Mouse (Mus musculus) MEL (cell line): ENCODE measurements around the gene Ifi47. TPM values are rescaled to one million over a fixed set of nuclear protein-coding genes. Genes with fewer than 3 reads are reported as not detected.

Experiments
- DNase-seq: peaks from one replicate; pipeline ENCODE4 v3.0.0; 2011; ENCODE audit warnings: low read depth, low spot score
- H3K27ac ChIP-seq: 2 replicates; pipeline ENCODE4 v1.5.1; 2012; ENCODE audit warnings: low read depth, mild to moderate bottlenecking, control low read depth, low read length, moderate library complexity; ENCODE audit not compliant: control insufficient read depth
- H3K27me3 ChIP-seq, 2 experiments: fragments of 150-350 bp in 1 of 2; sonication (generic) in 1 of 2; 2 replicates each; pipeline ENCODE4 v1.6.1; 2012; ENCODE audit warnings: low read length in 2 of 2, mild to moderate bottlenecking in 2 of 2, improper control_type of control experiment in 1 of 2, moderate library complexity in 1 of 2; ENCODE audit not compliant: insufficient read depth in 2 of 2, control insufficient read depth in 1 of 2
- H3K36me3 ChIP-seq, 2 experiments: 2 replicates each; pipeline ENCODE4 v1.6.1; 2012 to 2014; ENCODE audit warnings: low read length in 2 of 2, improper control_type of control experiment in 1 of 2, inconsistent platforms in 1 of 2, mild to moderate bottlenecking in 1 of 2; ENCODE audit not compliant: insufficient read depth in 2 of 2, control insufficient read depth in 1 of 2
- H3K4me1 ChIP-seq, 2 experiments: fragments of 150-350 bp in 1 of 2; sonication (generic) in 1 of 2; 2 replicates each; pipeline ENCODE4 v1.6.1; 2012; ENCODE audit warnings: low read length in 2 of 2, improper control_type of control experiment in 1 of 2, mild to moderate bottlenecking in 1 of 2; ENCODE audit not compliant: insufficient read depth in 2 of 2, control insufficient read depth in 1 of 2
- H3K4me3 ChIP-seq, 2 experiments: fragments of 150-350 bp in 1 of 2; sonication (generic) in 1 of 2; 2 replicates each; pipeline ENCODE4 v1.5.1; 2012; ENCODE audit warnings: low read depth in 2 of 2, low read length in 2 of 2, mild to moderate bottlenecking in 2 of 2, moderate library complexity in 2 of 2, control low read depth in 1 of 2, improper control_type of control experiment in 1 of 2; ENCODE audit not compliant: control insufficient read depth in 1 of 2, insufficient read depth in 1 of 2
- H3K79me2 ChIP-seq: 2 replicates; pipeline ENCODE4 v1.6.1; 2012; ENCODE audit warnings: mild to moderate bottlenecking, low read length, moderate library complexity; ENCODE audit not compliant: control insufficient read depth, poor library complexity, insufficient read depth
- H3K9ac ChIP-seq: 2 replicates; pipeline ENCODE4 v1.6.1; 2012; ENCODE audit warnings: low read depth, mild to moderate bottlenecking, control low read depth, low read length, moderate library complexity; ENCODE audit not compliant: control insufficient read depth, poor library complexity, severe bottlenecking
- H3K9me3 ChIP-seq: fragments of 150-350 bp; sonication (generic); replicated peaks from 2 replicates; pipeline ENCODE4 v1.6.1; 2012; ENCODE audit warnings: mild to moderate bottlenecking, low read length, improper control_type of control experiment, moderate library complexity; ENCODE audit not compliant: insufficient read depth
- E2F4 ChIP-seq: IDR thresholded peaks from 2 replicates; pipeline ENCODE4 v1.6.1; 2011; ENCODE audit warnings: low read depth, low read length, improper control_type of control experiment, borderline replicate concordance
- ELF1 ChIP-seq: IDR thresholded peaks from 2 replicates; pipeline ENCODE4 v1.6.1; 2014; ENCODE audit warnings: low read depth, mild to moderate bottlenecking, inconsistent platforms, low read length, improper control_type of control experiment, moderate library complexity
- EP300 ChIP-seq, 2 experiments: IDR thresholded peaks; 2 replicates each; pipeline ENCODE4 v1.6.1; 2011; ENCODE audit warnings: improper control_type of control experiment in 2 of 2, low read length in 2 of 2, low read depth in 1 of 2, mild to moderate bottlenecking in 1 of 2
- GATA1 ChIP-seq: IDR thresholded peaks from 2 replicates; pipeline ENCODE4 v1.6.1; 2011; ENCODE audit warnings: low read depth, low read length, improper control_type of control experiment
- HCFC1 ChIP-seq: IDR thresholded peaks from 2 replicates; pipeline ENCODE4 v1.6.1; 2012; ENCODE audit warnings: low read depth, mild to moderate bottlenecking, inconsistent platforms, low read length, improper control_type of control experiment, moderate library complexity
- MAX ChIP-seq: IDR thresholded peaks from 2 replicates; pipeline ENCODE4 v1.6.1; 2011; ENCODE audit warnings: low read length, improper control_type of control experiment
- MEF2A ChIP-seq: IDR thresholded peaks from 2 replicates; pipeline ENCODE4 v1.6.1; 2014; ENCODE audit warnings: low read depth, mild to moderate bottlenecking, inconsistent platforms, low read length, improper control_type of control experiment; ENCODE audit not compliant: poor library complexity, insufficient replicate concordance, severe bottlenecking; ENCODE audit errors: extremely low read depth
- MXI1 ChIP-seq: IDR thresholded peaks from 2 replicates; pipeline ENCODE4 v1.6.1; 2011; ENCODE audit warnings: mild to moderate bottlenecking, low read depth, low read length, improper control_type of control experiment
- POLR2AphosphoS2 ChIP-seq: IDR thresholded peaks from 2 replicates; pipeline ENCODE4 v1.6.1; 2011; ENCODE audit warnings: low read length, improper control_type of control experiment
- RAD21 ChIP-seq: IDR thresholded peaks from 2 replicates; pipeline ENCODE4 v1.6.1; 2011; ENCODE audit warnings: mild to moderate bottlenecking, low read depth, low read length, improper control_type of control experiment
- SIN3A ChIP-seq: IDR thresholded peaks from 2 replicates; pipeline ENCODE4 v1.6.1; 2012; ENCODE audit warnings: low read length, improper control_type of control experiment, inconsistent platforms
- SMC3 ChIP-seq: IDR thresholded peaks from 2 replicates; pipeline ENCODE4 v1.6.1; 2011; ENCODE audit warnings: low read depth, low read length, improper control_type of control experiment
- TAL1 ChIP-seq: IDR thresholded peaks from 2 replicates; pipeline ENCODE4 v1.6.1; 2012; ENCODE audit warnings: mild to moderate bottlenecking, inconsistent platforms, low read length, moderate library complexity, mixed read lengths
- TBP ChIP-seq: IDR thresholded peaks from 2 replicates; pipeline ENCODE4 v1.8.0; 2011; ENCODE audit warnings: low read depth, low read length, improper control_type of control experiment
- UBTF ChIP-seq: IDR thresholded peaks from 2 replicates; pipeline ENCODE4 v1.6.1; 2012; ENCODE audit warnings: low read depth, mild to moderate bottlenecking, inconsistent platforms, low read length, improper control_type of control experiment, moderate library complexity, borderline replicate concordance; ENCODE audit not compliant: insufficient read depth
- USF2 ChIP-seq, 2 experiments: IDR thresholded peaks; 2 replicates each; pipeline ENCODE4 v1.6.1; 2011 to 2012; ENCODE audit warnings: improper control_type of control experiment in 2 of 2, low read length in 2 of 2, borderline replicate concordance in 1 of 2, inconsistent platforms in 1 of 2, low read depth in 1 of 2, mild to moderate bottlenecking in 1 of 2; ENCODE audit not compliant: insufficient read depth in 1 of 2
- ZKSCAN1 ChIP-seq: IDR thresholded peaks from 2 replicates; pipeline ENCODE4 v1.6.1; 2012; ENCODE audit warnings: low read depth, mild to moderate bottlenecking, inconsistent platforms, low read length, improper control_type of control experiment, moderate library complexity
- ZMIZ1 ChIP-seq: IDR thresholded peaks from 2 replicates; pipeline ENCODE4 v1.6.1; 2012; ENCODE audit warnings: low read depth, mild to moderate bottlenecking, inconsistent platforms, low read length, improper control_type of control experiment, moderate library complexity
- ZNF384 ChIP-seq: IDR thresholded peaks from 2 replicates; pipeline ENCODE4 v1.6.1; 2012; ENCODE audit warnings: low read depth, mild to moderate bottlenecking, inconsistent platforms, low read length, improper control_type of control experiment
- polyA plus RNA-seq, 2 experiments: library from polyadenylated mRNA; stranded (reverse) in 1 of 2; unstranded in 1 of 2; fragments of >175 nt in 1 of 2; fragments of >200 nt in 1 of 2; gene quantifications; 2 replicates each; pipeline versions ENCODE4 v1.2.1 to v1.2.4; 2012; ENCODE audit warnings: low replicate concordance in 2 of 2, low read depth in 1 of 2; ENCODE audit not compliant: insufficient read length in 2 of 2, insufficient read depth in 1 of 2, missing spikeins in 1 of 2
- total RNA-seq: library from RNA; depleted of rRNA; stranded (reverse); fragments of 300-350 nt; gene quantifications from 2 replicates; pipeline ENCODE4 v1.2.3, GENCODE M21; 2012

Gene Ifi47
- total and polyA plus RNA-seq, 3 experiments: 26.4 to 35.2 TPM; not detected in 1

- Histone ChIP-seq H3K36me3 (no peaks in the 10 kb centered on the region), H3K79me2 (no peaks in the 10 kb centered on the region), H3K9ac (no peak within 1 kb of the TSS), H3K27ac (no peak within 1 kb of the TSS), H3K27me3 (peaks cover 0 to 2% of the 10 kb centered on the region in 2 experiments; a peak in 2 of 4 replicates)
- no peak for DNase-seq
- TF ChIP-seq ZNF384 (no peak), TBP (no peak), USF2 (IDR thresholded peaks at IDR 0.05; ENCODE audit: borderline replicate concordance in 1 of 2, insufficient read depth in 1 of 2, low read depth in 1 of 2, low read length in 2 of 2) (no peak), UBTF (no peak), EP300 (IDR thresholded peaks at IDR 0.05; ENCODE audit: low read depth in 1 of 2, low read length in 2 of 2) (no peak), HCFC1 (no peak), TAL1 (no peak), SIN3A (no peak)
- TF ChIP-seq, all 39 proteins: peak for 0
- Histone ChIP-seq H3K4me3 (no peak within 1 kb of the TSS), H3K4me1 (no peaks in the 10 kb centered on the region), H3K9me3 (no peaks in the 10 kb centered on the region)
Observed at GRCm38 (mm10) chr11:49114774-49115173, 38.4 kb downstream of the Ifi47 start, which contains the start of gene Olfr1396. Olfr1396 (minus strand) TSS chr11:49114874.

- Histone ChIP-seq H3K79me2 (no peaks in the 10 kb centered on the region), H3K27ac (no peak overlapping the region), H3K27me3 (peaks cover 0 to 2% of the 10 kb centered on the region in 2 experiments; a peak in 1 of 4 replicates), H3K9me3 (no peaks in the 10 kb centered on the region), H3K4me1 (no peaks in the 10 kb centered on the region), H3K4me3 (no peak overlapping the region), H3K9ac (no peak overlapping the region), H3K36me3 (no peaks in the 10 kb centered on the region)
- DNase-seq: no peak
- TF ChIP-seq MEF2A (no peak), GATA1 (no peak), E2F4 (no peak), ZKSCAN1 (no peak), HCFC1 (no peak), POLR2AphosphoS2 (no peak), MAX (no peak), ZMIZ1 (no peak), TBP (no peak), ELF1 (no peak), USF2 (IDR thresholded peaks at IDR 0.05; ENCODE audit: borderline replicate concordance in 1 of 2, insufficient read depth in 1 of 2, low read depth in 1 of 2, low read length in 2 of 2) (no peak), SMC3 (no peak), MXI1 (no peak), RAD21 (no peak)
Observed at GRCm38 (mm10) chr11:49119635-49120034, 43.2 kb downstream of the Ifi47 start.
